Mouse (Mus musculus) urinary bladder, adult 2 months (tissue): ENCODE results near the gene Setd7. TPM values are rescaled to one million over a fixed set of nuclear protein-coding genes. Genes with fewer than 3 reads are reported as not detected.

Experiments
- DNase-seq: peaks from one replicate; pipeline ENCODE4 v3.0.0; 2022; ENCODE audit warnings: low spot score
- polyA plus RNA-seq: library from polyadenylated mRNA; depleted of rRNA; stranded (reverse); fragments of >200 nt; gene quantifications from 2 replicates; pipeline ENCODE4 v1.2.3, GENCODE M21; 2012; rRNA removed

The Setd7 gene
- polyA plus RNA-seq, 1 experiment, result 41.5 TPM

- DNase-seq, result no peak
Observed at GRCm38 (mm10) chr3:51468530-51468929, 92.1 kb downstream of the Setd7 start.

Other genes starting within 250 kb of the Setd7 start
- gene Elf2, start 220.2 kb downstream of the Setd7 start, polyA plus RNA-seq, result 52.0 and 53.9 TPM in 2 replicates
- gene Mgarp, start 164.1 kb downstream of the Setd7 start, polyA plus RNA-seq, result 2.9 and 3.6 TPM in 2 replicates
- 295 and 320 TPM in 2 replicates for gene Ndufc1, start 151.9 kb downstream of the Setd7 start, polyA plus RNA-seq
- 21.1 and 22.9 TPM in 2 replicates for gene Naa15, start 145.7 kb downstream of the Setd7 start, polyA plus RNA-seq
- gene Rab33b, start 77.0 kb downstream of the Setd7 start, polyA plus RNA-seq, result 29.1 and 30.2 TPM in 2 replicates
- gene Mgst2, start 99.5 kb upstream of the Setd7 start, polyA plus RNA-seq, result 16.9 and 32.1 TPM in 2 replicates